Mouse (Mus musculus) macrophage (primary cell): ENCODE measurements at regions not wholly inside any gene's neighbourhood (a gene's known extent, or its start where the extent isn't known, plus 50 kb on each side); places are given as distances from the start of the nearest gene placed in this dataset.

Experiments used
- H3K27ac ChIP-seq: fragments of 350-480 bp; formaldehyde crosslinking; 2 replicates; pipeline ENCODE4 v1.9.0; 2021
- H3K36me3 ChIP-seq: fragments of 350-480 bp; formaldehyde crosslinking; 2 replicates; pipeline ENCODE4 v1.9.0; 2021; ENCODE audit errors: inconsistent target
- H3K4me3 ChIP-seq: fragments of 350-480 bp; formaldehyde crosslinking; 2 replicates; pipeline ENCODE4 v1.9.0; 2021; ENCODE audit errors: inconsistent target
- H3K79me2 ChIP-seq: fragments of 350-480 bp; formaldehyde crosslinking; 2 replicates; pipeline ENCODE4 v1.9.0; 2021; ENCODE audit errors: inconsistent target
- WGBS: methylation state at CpG from one replicate; pipeline ENCODE4 v1.1.7; 2026; ENCODE audit warnings: inconsistent platforms; ENCODE audit not compliant: missing documents; 5-methylcytosine and 5-hydroxymethylcytosine counted together

DNA sequence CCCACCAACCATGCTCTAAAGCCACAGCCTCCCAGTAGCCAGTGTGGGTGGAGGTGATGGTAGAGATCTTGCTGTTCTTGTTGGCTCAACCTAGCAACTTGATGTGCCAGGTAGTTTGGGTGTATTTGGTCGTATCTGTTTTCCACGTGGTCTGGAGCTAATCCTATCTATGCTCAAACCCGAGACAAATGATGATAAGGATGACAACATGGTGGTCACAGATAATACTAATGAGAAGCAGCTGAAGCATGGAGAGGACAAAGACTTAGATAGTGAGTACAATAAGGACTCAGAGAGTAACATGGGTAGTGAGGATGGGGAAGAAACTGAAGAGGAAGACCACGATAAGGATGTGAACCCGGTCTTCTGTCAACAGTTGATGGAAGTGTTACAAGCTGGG, 983.7 kb downstream of the Pla2g4a start:
- no peak overlapping the region for H3K27ac ChIP-seq
- WGBS = 85% methylated on average over 5 of the region's 5 CpGs
- no peaks in the 10 kb centered on the region for H3K36me3 ChIP-seq
- H3K4me3 ChIP-seq = no peak overlapping the region
- H3K79me2 ChIP-seq = no peaks in the 10 kb centered on the region

DNA sequence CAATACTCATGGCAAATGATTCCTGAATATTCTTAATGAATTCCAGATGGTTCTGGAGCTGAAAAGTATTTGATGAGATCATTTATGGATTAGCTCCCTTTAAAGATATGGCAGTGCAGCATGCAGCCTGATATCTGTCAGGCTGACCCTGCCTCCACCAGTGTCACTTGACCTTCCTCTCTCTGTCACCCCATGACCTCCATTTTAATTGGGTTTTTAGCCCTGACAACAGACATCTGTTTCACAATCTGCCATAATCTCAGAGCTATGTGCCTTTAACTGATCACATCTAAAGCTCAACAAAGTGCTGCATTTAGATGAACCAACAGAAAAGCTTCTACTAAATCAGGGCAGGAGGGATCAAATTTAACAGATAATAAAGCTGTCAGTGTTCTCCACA, 995.7 kb downstream of the Pla2g4a start:
- Histone ChIP-seq H3K27ac (no peak overlapping the region), H3K36me3 (no peaks in the 10 kb centered on the region), H3K79me2 (no peaks in the 10 kb centered on the region), H3K4me3 (no peak overlapping the region)

DNA sequence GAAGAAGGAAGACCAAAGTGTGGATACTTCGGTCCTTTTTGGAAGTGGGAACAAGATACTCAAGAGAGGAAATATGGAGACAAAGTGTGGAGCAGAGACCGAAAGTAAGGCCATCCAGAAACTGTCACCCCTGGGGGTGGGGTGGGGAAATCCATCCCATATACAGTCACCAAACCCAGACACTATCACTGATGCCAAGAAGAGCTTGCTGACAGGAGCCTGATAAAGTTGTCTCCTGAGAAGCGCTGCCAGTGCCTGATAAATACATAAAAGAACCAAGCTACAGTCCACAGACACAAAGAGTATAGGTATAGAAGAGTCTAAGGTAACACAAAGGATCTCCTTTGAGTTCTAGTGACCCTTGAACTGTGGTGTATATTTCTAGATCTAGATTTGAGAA, 1026.7 kb downstream of the Pla2g4a start:
- Histone ChIP-seq H3K79me2 (no peaks in the 10 kb centered on the region), H3K4me3 (no peak overlapping the region), H3K36me3 (no peaks in the 10 kb centered on the region), H3K27ac (no peak overlapping the region)
- 94% methylated on average over 3 of the region's 3 CpGs for WGBS

DNA sequence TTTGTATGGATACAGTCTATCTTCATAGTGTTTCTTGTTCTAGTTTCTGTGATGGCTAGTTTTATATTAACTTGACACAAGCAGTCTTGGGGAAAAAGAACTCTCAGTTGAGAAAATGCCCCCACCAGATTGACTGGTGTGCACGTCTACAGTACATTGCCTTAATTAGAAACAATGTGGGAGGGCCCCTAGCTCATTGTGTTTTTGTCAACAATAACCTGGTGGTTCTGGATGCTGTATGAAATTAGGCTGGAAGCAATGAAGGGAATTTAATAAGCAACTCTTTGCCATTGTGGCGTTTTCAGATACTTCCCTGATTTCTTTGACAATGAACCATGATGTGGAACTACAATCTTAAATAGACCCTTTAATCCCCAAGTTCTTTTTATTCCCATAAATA, 1036.6 kb downstream of the Pla2g4a start:
- no peaks in the 10 kb centered on the region for H3K79me2 ChIP-seq
- 96% methylated on average over 2 of the region's 2 CpGs for WGBS
- H3K4me3 ChIP-seq = no peak overlapping the region
- no peak overlapping the region for H3K27ac ChIP-seq
- no peaks in the 10 kb centered on the region for H3K36me3 ChIP-seq

DNA sequence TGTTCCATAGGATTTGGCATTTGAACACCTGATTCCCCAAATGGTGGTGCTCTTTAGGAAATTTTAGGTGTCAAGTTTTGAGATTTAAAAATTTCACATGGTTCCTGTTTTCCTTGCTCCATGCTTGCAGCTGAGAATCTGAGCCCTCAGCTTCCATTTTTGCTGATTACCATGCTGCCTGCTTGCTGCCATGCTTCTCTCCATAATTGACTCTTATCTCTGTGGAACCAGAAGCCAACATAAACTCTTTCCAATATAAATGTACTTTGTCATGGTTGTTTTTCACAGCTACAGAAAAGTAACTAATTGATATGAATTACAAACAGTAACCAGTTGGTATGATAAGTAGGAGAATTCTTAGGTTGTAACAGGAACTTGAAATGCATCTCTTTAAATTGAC, 1044.0 kb downstream of the Pla2g4a start:
- H3K4me3 ChIP-seq = no peak overlapping the region
- no peaks in the 10 kb centered on the region for H3K36me3 ChIP-seq
- no peak overlapping the region for H3K27ac ChIP-seq
- H3K79me2 ChIP-seq = no peaks in the 10 kb centered on the region

DNA sequence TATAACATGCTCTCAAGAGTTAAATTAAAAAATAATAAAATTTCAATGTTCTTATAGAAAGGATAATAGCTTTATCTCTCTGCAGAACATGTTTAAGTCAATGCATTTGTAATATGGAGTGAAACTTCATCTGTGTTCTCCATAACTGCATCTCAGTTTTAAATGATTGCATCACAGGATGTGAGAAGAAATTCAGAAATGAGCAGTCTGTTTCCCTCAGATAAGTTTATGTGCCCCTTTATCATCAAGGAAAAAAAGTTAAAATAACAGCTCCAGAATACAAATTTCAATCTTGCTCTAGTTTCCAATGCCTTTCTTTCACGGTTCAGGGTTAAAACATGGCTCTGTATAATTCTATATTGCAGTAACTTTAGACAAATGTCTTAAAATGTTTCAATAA, 1048.3 kb downstream of the Pla2g4a start:
- H3K36me3 ChIP-seq = no peaks in the 10 kb centered on the region
- WGBS = 50% methylated on average over 1 of the region's 1 CpGs
- H3K4me3 ChIP-seq = no peak overlapping the region
- no peaks in the 10 kb centered on the region for H3K79me2 ChIP-seq
- no peak overlapping the region for H3K27ac ChIP-seq

DNA sequence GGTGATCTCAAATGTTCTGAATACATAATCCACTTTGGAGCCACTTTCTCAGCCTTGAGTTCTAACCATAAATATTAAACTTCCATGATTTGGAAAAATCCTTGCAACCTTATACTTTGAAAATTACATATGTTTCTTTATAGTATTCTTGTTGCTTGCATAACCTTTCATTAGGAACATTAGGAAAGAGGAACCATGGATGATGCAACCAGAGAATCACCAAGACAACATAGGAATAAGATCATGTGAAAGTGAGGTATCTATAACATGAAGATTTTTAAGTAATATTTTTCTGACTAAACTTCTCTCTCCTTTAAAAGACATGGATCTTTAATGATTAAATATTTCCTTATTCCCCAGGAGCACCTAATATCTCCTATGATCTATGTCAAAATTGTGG, 1057.0 kb downstream of the Pla2g4a start:
- H3K27ac ChIP-seq = peak overlapping the region; percentile 95

DNA sequence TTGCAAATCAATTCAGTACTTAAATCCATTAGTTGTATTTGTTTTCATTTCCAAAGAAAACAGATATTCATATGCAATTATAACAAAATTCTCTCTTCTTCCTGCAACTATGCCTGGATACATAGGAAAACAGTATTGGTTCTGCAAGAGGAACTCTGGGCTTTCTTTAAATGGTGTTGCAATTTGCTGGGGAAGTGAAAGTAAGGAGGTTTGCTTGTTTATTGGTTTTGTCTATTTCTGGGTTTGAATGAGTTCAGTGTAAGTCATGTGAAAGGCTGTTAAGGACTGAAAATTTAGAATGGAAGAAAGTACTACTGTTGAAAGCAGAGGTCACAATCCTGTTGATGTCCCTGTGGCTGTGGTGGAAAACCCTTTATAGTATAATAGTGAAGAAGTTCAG, 1058.0 kb downstream of the Pla2g4a start:
- H3K79me2 ChIP-seq = no peaks in the 10 kb centered on the region
- peak overlapping the region; percentile 95 for H3K27ac ChIP-seq

More for the DNA sequence above, 1057.0 kb downstream of the Pla2g4a start:
- Histone ChIP-seq H3K79me2 (no peaks in the 10 kb centered on the region), H3K4me3 (no peak overlapping the region), H3K36me3 (no peaks in the 10 kb centered on the region)

DNA sequence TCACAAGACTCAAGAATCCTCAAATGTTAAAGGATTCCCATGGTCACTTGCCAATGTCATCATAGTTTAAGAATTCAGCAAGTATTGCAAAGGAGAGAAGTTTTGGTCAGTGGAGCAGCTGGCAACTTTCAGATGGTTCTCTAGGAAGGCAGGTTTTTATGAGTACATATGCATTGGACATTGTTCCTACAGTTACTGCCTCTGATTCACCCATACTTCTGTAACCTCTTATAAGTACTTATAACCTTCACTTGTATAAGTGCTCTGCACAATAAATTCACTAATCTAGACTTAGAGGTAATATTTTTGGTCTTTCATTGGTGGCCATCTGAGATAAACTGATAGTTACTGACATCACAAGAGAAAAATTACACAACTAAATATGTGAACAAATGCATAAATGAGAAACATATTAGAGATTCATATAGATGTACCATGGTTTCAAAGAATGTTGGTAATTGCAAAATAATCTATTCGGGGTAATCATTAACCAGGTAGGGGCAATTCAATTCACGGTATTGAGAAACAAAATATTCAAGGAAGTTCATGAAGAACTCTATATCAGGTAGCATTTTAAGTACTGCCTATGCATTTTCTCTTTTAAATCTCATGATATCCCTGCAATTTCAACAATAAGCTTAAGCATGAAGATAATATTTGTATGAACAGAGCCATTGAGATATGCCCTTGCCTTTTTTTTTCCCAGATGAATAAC, 1059.6 kb downstream of the Pla2g4a start:
- Histone ChIP-seq H3K4me3 (no peak overlapping the region), H3K79me2 (no peaks in the 10 kb centered on the region), H3K36me3 (no peaks in the 10 kb centered on the region), H3K27ac (no peak overlapping the region)
- 86% methylated on average over 2 of the region's 2 CpGs for WGBS

More for the DNA sequence above, 1058.0 kb downstream of the Pla2g4a start:
- Histone ChIP-seq H3K4me3 (no peak overlapping the region), H3K36me3 (no peaks in the 10 kb centered on the region)

DNA sequence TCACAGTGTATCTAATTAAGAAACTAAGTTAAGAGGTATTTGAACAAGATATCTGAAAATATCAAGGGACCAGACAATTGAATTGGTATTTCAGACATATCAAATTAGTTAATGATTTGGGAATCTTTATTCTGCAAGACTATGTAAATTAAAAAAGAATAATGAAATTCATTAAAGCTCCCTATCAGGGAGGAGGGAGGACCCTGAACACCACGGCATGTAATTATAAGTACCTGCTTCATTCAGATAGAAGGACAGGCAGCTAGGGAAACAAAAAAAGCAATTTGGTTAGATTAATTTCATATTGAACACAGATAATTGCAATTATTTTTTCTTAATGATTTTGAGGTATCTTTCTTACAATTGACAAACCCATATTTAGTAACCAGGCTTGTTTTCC, 1090.3 kb downstream of the Pla2g4a start:
- Histone ChIP-seq H3K4me3 (no peak overlapping the region), H3K79me2 (no peaks in the 10 kb centered on the region), H3K27ac (no peak overlapping the region), H3K36me3 (no peaks in the 10 kb centered on the region)
- 100% methylated on average over 1 of the region's 1 CpGs for WGBS

DNA sequence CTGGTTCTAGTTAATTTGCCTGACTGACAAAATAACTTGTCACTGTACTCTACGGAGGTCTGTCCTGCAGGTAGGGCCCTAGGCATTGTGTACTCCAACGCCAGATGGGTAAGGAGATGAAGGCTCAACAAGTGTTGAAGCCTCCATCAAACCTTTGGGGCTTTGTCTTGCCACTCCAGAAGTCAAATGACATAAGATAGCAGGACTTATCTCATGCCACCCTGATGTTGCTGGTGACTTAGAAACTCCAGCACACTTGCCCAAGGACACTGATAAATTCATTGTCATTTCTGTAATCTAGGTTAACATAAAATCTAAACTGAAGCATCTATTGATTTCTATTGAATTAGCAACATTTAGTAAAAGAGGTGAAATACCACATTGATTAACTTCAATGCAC, 1097.5 kb downstream of the Pla2g4a start:
- Histone ChIP-seq H3K36me3 (no peaks in the 10 kb centered on the region), H3K4me3 (no peak overlapping the region), H3K79me2 (no peaks in the 10 kb centered on the region), H3K27ac (no peak overlapping the region)
- 72% methylated on average over 2 of the region's 2 CpGs for WGBS

DNA sequence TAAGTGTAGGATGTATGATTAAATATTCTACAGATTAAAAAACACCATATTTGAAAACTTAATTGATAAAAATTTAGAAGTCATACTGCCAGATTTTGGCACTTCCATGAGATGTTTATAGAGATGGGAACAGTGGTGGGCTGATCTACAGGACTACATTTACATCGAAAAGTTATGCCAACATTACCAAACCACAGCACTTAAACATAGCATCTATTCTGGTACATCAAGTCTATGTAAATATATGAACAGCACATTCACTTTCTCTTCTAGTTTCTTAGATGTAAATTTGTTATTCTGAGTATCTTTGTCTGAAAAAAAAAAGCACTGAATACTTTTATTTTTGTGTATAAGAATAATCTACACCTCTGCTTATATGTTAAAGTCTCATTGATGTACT, 1108.1 kb downstream of the Pla2g4a start:
- Histone ChIP-seq H3K27ac (no peak overlapping the region), H3K36me3 (no peaks in the 10 kb centered on the region), H3K4me3 (no peak overlapping the region), H3K79me2 (no peaks in the 10 kb centered on the region)
- 73% methylated on average over 1 of the region's 1 CpGs for WGBS

DNA sequence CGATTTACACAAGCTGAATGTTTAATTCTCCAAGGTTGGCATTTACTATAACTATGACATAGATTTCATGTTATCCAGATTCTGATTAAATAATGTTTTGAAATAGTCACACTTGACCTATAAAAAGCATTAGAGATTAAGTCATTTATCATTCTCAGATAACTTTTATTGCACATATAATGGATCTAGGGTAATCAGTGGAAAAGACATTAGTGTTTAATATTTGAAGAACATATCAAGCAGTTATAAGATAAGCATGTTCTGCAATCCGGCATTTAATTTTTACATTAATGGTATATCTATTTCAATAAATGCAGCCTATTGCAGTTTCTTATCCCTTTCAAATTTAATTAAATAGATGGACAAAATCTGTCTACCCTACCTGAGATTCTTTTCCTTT, 1114.5 kb downstream of the Pla2g4a start:
- Histone ChIP-seq H3K36me3 (no peaks in the 10 kb centered on the region), H3K27ac (no peak overlapping the region), H3K79me2 (no peaks in the 10 kb centered on the region), H3K4me3 (no peak overlapping the region)
- 100% methylated on average over 2 of the region's 2 CpGs for WGBS

DNA sequence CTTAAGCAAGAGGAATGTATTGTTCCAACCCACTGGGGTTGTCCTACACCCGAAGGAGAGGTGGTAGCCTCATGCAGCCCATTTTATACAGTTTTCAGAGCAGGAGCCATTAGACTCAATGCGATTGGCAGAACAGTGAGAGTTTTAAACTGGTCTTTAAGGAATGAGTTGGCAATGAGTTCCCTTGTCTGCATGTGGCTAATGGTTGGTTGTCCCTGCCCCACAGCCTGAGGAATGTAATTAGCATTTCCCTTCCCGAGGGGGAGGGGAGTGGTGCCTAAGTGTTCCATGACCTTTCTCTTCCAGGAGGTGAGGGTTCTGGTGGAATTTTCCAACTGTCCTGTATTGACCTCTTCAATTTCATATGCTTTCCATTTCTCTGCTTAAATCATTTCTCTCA, 1137.9 kb downstream of the Pla2g4a start:
- H3K36me3 ChIP-seq = no peaks in the 10 kb centered on the region
- WGBS = 62% methylated on average over 3 of the region's 3 CpGs
- no peak overlapping the region for H3K4me3 ChIP-seq
- no peaks in the 10 kb centered on the region for H3K79me2 ChIP-seq
- no peak overlapping the region for H3K27ac ChIP-seq

DNA sequence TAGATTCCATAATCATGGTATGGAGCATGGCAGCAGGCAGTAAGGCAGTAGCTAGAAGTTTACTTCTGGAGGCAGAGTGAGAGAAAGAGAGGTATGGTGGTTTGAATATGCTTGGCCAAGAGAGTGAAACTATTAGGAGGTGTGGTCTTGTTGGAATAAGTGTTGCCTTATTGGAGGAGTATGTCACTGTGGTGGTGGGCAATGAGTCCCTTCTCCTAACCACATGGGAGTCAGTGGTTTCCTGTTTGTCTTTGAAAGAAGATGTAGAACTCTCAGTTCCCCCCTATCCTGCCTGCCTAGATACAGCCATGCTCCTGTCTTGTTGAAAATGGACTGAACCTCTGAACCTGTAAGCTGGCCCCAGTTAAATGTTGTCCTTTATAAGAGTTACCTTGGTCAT, 1152.4 kb downstream of the Pla2g4a start:
- no peaks in the 10 kb centered on the region for H3K79me2 ChIP-seq
- H3K4me3 ChIP-seq = no peak overlapping the region
- H3K27ac ChIP-seq = no peak overlapping the region
- H3K36me3 ChIP-seq = no peaks in the 10 kb centered on the region

DNA sequence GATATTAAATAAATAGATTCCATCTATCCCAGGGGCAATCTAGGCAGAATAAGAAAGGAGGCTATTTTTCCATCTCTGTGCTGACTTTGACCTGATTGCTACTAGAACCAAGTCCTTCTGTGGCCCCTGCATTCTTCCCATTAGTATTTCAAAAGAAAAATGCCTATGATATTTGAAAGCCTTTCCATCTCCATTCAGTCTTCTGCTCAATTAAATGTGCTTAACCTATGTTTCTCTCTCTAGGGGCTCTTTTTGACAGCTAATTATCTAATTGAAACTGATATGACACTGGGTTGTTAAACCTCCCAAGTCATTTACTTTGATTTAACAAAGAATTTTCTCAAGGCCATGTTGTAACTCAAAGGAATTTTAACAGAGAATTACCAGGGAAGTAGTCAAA, 1164.0 kb downstream of the Pla2g4a start:
- no peaks in the 10 kb centered on the region for H3K36me3 ChIP-seq
- no peak overlapping the region for H3K27ac ChIP-seq
- no peaks in the 10 kb centered on the region for H3K79me2 ChIP-seq
- no peak overlapping the region for H3K4me3 ChIP-seq
